Mouse (Mus musculus): ENCODE results near the gene Cinp. TPM values are rescaled to one million over a fixed set of nuclear protein-coding genes. Genes with fewer than 3 reads are reported as not detected.

The Cinp gene
- polyA plus RNA-seq (2015; fragmentation: Nextera tagmentation; extraction: Ambion mirVana) = 69.0 and 73.4 TPM in 2 replicates

DNA sequence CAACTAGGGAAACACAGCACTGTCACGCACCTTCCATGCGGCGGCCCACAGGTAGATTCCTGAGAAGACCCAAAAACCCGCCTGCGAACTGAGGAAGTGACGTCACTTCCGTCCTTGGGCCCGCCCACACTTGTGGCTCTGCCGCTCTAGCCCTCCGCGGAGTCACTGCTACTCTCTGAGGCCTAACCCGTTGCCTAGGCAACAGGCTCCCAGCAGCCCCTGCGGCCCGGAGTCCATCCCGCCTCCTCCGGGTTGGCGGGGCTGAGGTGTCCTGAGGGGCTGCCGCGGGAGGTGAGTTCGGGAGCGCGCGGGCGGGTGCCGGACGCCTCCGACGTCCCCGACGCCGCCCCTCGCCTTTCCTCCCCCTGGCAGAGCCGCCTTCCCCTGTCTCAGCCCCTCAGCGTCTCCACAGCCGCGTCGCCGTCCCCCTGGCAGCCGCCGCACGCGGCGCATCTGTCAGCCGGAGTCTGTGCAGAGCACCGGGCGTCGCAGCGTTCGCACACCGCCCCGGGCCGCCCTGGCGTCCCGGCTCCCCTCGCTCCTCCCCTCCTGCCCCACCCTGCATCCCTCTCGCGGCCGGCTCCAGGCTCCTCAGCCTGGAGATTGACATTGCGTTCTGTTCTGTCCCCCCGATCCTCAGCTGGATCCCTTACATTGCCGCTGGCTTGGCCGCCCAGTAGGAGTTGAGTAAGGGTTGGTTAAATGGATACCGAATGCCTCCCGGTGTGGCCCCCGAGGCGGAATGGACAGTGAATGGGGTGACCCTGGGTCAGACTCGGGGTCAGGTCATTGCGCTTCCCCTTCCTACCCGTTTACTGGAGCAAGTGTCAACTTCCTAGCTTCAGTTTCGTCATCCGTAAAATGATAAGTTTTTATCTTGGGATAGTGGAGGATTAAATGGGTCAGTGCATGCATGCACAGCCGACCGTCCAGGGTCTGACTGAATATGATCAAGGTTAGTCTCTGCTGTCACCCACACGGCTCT is at the start of gene Cinp, which contains the start of gene Tecpr2:
Cinp (minus strand) TSS at position 110 of the 985 bp plus-strand sequence.
Tecpr2 (plus strand) TSS at position 229 of the 985 bp plus-strand sequence.
- no peaks in the 10 kb centered on the region for H3K27me3 ChIP-seq
- peak within 1 kb of the TSS; percentile 95 for H3K4me2 ChIP-seq (replicated peaks)
- no peaks in the 10 kb centered on the region for H3K36me3 ChIP-seq
- peak within 1 kb of the TSS; percentile 79 for H3K27ac ChIP-seq
- peaks cover 18% of the 10 kb centered on the region for H3K4me1 ChIP-seq
- peak within 1 kb of the TSS; percentile 84 for H3K9ac ChIP-seq
- under 1% methylated on average over 55 of the region's 74 CpGs for WGBS
- ATAC-seq (ENCODE audit: low FRiP score, low read depth) = peak; percentile 99
- no peaks in the 10 kb centered on the region for H3K9me3 ChIP-seq
- H3K4me3 ChIP-seq = peak within 1 kb of the TSS; percentile 82

DNA sequence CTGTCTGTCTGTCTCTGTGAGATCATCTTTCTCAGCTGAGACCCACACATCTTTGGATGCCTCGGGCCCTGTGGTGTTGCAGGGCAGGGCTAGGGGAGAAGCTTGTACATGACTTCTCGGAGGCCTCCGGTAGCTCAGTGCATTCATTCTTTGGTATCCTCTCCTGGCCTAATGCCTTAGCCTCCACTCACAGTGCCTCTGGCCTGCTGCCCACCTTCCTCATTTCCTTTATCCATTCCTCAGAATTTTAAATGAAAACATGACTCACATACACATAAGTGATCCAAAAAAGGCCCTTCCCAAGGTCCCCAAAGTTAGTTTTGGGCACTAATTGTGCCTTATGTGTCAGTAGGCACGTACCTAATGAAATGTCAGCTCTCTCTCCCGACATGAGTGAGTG is 48.6 kb upstream of the Cinp start:
- no peak overlapping the region for H3K4me2 ChIP-seq (replicated peaks)
- no peaks in the 10 kb centered on the region for H3K9me3 ChIP-seq
- 87% methylated on average over 5 of the region's 5 CpGs for WGBS
- H3K27ac ChIP-seq = no peak overlapping the region
- no peak overlapping the region for H3K4me3 ChIP-seq
- no peak for ATAC-seq (ENCODE audit: low FRiP score, low read depth)
- H3K4me1 ChIP-seq = 0 out of 2 replicates have a peak, but pooled peaks cover 4% of the 10 kb centered on the region
- H3K36me3 ChIP-seq = peaks cover 51% of the 10 kb centered on the region
- no peak overlapping the region for H3K9ac ChIP-seq
- H3K27me3 ChIP-seq = no peaks in the 10 kb centered on the region

DNA sequence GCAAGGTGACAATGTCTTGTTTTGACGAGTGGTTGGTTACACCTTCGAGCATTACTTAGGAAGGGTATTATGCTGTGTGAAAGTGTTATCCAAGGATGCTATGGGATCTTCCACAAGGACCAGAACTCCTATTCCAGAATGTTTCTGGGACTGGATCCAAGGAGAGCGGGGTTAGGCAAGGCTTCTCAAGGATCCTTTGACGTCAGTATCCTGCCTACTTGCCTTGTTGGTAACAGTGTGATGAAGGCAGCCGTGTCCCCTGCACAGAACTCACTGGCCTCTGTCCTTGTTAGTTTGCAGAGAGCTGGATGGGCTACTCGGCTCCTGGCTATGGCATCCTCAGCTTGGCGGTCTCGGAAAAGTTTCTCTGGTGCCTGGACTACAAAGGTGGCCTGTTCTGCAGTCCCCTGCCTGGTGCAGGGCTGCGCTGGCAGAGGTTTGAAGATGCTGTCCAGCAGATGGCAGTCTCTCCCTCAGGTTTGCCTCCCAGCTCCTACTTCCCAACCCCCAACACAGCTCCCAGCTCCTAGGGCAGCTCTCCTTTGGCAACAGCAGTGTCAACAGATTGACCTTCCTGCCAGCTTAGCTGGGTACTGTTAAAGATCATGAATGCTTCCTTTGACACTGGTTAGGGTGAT is 47.2 kb upstream of the Cinp start:
- no peak overlapping the region for H3K9ac ChIP-seq
- peaks cover 55% of the 10 kb centered on the region for H3K36me3 ChIP-seq
- WGBS = 55% methylated on average over 9 of the region's 9 CpGs
- no peaks in the 10 kb centered on the region for H3K27me3 ChIP-seq
- peak overlapping the region; percentile 22; the same call in 1 of the 2 replicates for H3K27ac ChIP-seq
- no peaks in the 10 kb centered on the region for H3K9me3 ChIP-seq
- no peak overlapping the region for H3K4me2 ChIP-seq (replicated peaks)
- H3K4me1 ChIP-seq = 0 out of 2 replicates have a peak, but pooled peaks cover 4% of the 10 kb centered on the region
- H3K4me3 ChIP-seq = no peak overlapping the region
- peak; percentile 87 for ATAC-seq (ENCODE audit: low FRiP score, low read depth)

DNA sequence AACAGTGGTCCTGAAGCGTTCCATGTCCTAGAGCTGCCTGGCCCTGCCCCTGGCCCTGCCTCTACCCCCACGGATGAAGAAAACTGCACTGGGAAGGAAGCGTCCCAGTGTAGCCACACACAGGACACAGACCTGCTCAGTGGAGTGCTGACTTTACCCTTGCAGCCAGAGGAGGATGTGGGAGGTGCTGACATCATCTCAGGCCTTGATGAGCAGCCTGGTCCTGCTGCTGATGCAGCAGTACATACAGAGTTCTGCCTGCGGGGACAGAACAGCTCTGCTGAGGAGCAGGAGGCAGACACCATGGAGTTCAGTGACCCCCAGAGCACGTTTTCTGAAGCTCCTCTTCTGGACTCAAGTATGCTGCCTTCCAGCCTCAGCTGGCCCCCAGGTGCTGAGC is 43.9 kb upstream of the Cinp start:
- WGBS = 80% methylated on average over 5 of the region's 5 CpGs
- no peak overlapping the region for H3K4me3 ChIP-seq
- 0 out of 2 replicates have a peak overlapping the region, but pooled peaks have one; percentile 19 for H3K9ac ChIP-seq
- no peak; the same call in 1 of the 2 replicates for ATAC-seq (ENCODE audit: low FRiP score, low read depth)
- no peak overlapping the region for H3K27ac ChIP-seq
- no peaks in the 10 kb centered on the region for H3K27me3 ChIP-seq
- peaks cover 45% of the 10 kb centered on the region for H3K36me3 ChIP-seq
- no peaks in the 10 kb centered on the region for H3K9me3 ChIP-seq
- H3K4me2 ChIP-seq (replicated peaks) = no peak overlapping the region
- H3K4me1 ChIP-seq = 0 out of 2 replicates have a peak, but pooled peaks cover 4% of the 10 kb centered on the region

DNA sequence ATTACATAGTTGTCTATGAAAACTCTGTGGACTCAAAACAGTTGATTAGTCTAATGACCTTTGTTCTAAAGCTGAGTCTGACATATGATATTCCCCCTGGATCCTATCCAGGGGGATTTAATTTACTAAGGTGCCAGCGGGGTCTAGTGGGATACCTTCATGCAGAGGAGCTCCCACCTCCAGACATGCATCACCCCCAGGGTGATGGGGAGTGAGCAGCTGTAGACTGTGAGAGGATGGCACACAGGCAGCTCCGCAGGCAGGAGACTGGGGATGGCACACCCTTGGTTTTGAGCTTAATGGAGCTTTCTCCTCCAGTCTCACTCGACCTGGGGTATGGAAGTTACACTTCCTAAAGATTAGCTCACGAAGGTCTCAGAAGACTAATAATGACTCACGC is 32.6 kb upstream of the Cinp start:
- Histone ChIP-seq H3K9me3 (no peaks in the 10 kb centered on the region), H3K36me3 (peaks cover 34% of the 10 kb centered on the region), H3K4me2 (replicated peaks) (no peak overlapping the region), H3K4me3 (no peak overlapping the region), H3K9ac (no peak overlapping the region), H3K27ac (no peak overlapping the region), H3K4me1 (no peaks in the 10 kb centered on the region), H3K27me3 (no peaks in the 10 kb centered on the region)
- no peak for ATAC-seq (ENCODE audit: low FRiP score, low read depth)
- WGBS = 77% methylated on average over 5 of the region's 5 CpGs

DNA sequence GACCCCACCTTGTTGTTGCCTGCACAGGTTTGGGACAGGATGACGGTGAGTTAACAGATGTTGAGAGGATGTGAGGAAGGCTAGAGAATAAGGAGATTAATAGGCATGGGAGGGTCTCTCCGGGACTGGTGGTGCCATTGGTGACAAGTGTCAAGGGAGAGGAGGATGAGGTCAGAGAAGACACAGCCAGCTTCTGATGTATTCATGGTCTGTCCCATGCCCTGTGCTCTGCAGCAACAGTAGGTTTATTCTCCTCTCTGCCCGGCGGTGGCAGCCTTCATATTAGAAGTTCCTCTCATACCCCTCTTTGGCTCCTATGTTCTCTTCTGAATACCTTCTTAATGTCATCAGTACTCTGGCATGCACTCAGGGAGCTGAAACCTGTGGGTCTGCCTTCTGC is 31.3 kb upstream of the Cinp start:
- no peak for ATAC-seq (ENCODE audit: low FRiP score, low read depth)
- WGBS = 87% methylated on average over 4 of the region's 4 CpGs
- Histone ChIP-seq H3K4me2 (replicated peaks) (no peak overlapping the region), H3K9ac (no peak overlapping the region), H3K4me1 (no peaks in the 10 kb centered on the region), H3K4me3 (no peak overlapping the region), H3K27ac (no peak overlapping the region), H3K9me3 (no peaks in the 10 kb centered on the region), H3K36me3 (peaks cover 37% of the 10 kb centered on the region), H3K27me3 (no peaks in the 10 kb centered on the region)

DNA sequence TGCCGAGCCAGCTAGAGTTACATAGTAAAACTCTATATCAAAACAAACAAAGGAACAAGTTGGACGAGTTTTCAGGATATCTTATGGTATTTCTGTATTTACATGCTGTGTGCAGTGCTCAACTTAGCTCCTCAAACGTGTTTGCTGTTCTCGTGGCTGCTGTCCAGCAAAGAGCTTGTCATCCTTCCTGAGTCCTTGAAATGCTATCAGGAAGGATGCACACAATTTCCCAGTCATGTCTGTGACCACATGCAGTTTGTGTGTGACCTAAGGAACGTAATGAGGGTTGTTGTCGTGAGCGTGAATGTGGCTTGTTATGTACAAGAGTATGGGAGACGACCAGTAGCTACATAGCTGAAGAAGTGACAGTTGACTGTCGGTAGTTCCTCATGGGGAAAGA is 26.8 kb upstream of the Cinp start:
- H3K36me3 ChIP-seq = peaks cover 39% of the 10 kb centered on the region
- no peak overlapping the region for H3K27ac ChIP-seq
- ATAC-seq (ENCODE audit: low FRiP score, low read depth) = no peak
- no peak overlapping the region for H3K4me2 ChIP-seq (replicated peaks)
- H3K4me3 ChIP-seq = no peak overlapping the region
- 87% methylated on average over 9 of the region's 9 CpGs for WGBS
- H3K9ac ChIP-seq = no peak overlapping the region
- no peaks in the 10 kb centered on the region for H3K27me3 ChIP-seq
- no peaks in the 10 kb centered on the region for H3K9me3 ChIP-seq
- no peaks in the 10 kb centered on the region for H3K4me1 ChIP-seq

DNA sequence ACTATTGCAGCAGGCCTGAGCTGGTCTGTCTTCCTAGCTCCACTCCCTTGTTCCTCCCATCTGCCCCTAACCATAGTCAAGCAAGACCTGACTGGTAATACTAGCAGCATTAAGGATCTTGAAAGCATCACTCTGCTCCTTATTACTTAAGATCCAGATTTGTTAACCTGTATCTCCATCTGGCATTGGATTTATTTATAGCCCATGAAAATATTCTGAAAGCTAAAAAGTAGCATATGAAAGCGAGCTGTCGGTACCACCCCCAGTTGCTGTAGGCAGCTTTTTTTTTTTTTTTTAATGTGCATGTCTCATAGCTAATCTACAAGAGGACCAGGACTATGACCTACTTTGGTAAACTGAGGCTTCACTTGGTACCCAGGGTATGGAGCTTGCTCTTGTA is 21.0 kb upstream of the Cinp start:
- no peak overlapping the region for H3K9ac ChIP-seq
- no peak overlapping the region for H3K27ac ChIP-seq
- H3K4me2 ChIP-seq (replicated peaks) = no peak overlapping the region
- 89% methylated on average over 2 of the region's 2 CpGs for WGBS
- peaks cover 11% of the 10 kb centered on the region for H3K4me1 ChIP-seq
- H3K36me3 ChIP-seq = peaks cover 9% of the 10 kb centered on the region
- H3K27me3 ChIP-seq = no peaks in the 10 kb centered on the region
- H3K4me3 ChIP-seq = no peak overlapping the region
- no peak for ATAC-seq (ENCODE audit: low FRiP score, low read depth)
- no peaks in the 10 kb centered on the region for H3K9me3 ChIP-seq

DNA sequence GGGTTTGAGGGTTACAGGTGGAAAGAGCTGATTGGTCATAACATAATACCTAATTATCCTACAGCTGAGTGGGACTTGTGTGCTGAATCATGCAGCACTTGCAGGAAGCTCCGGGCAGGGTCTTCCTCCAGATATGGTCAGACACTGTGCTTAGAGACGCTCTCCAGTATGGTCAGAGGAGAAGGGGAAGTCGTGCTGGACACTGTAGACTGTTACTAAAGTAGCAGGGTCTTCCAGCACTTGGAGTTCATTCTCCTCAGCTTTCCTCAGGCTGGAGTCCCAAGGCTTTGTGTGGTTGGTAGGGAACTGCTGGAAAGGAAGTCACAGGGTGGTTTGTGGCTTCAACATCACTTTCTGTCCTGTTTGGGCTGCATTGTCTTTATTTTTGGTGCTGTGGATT is 18.9 kb upstream of the Cinp start:
- Histone ChIP-seq H3K4me1 (peaks cover 11% of the 10 kb centered on the region), H3K4me2 (replicated peaks) (no peak overlapping the region), H3K27me3 (no peaks in the 10 kb centered on the region), H3K9ac (no peak overlapping the region), H3K27ac (0 out of 2 replicates have a peak overlapping the region, but pooled peaks have one; percentile 4), H3K4me3 (no peak overlapping the region), H3K9me3 (no peaks in the 10 kb centered on the region), H3K36me3 (peaks cover 6% of the 10 kb centered on the region; the same call in 1 of the 2 replicates)
- WGBS = 78% methylated on average over 3 of the region's 3 CpGs
- no peak for ATAC-seq (ENCODE audit: low FRiP score, low read depth)

DNA sequence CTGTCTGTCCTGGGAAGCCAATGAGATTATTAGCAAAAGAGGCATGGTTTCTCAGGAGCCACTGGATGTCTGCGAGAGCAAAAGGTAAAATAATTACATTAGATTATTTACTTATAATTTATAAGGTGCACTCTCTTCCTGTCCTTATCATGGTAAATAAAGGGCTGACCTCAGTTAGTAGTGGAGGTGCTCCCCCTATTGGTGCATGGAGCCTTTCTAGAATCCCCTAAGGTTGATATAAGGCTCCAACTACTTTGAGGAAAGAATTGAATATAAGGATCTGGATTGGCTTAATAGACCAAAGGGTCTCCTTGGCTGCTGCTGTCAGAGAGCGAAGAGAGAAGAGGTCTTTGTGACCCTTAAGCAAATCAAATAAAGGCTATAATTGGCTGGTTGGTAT is 14.6 kb upstream of the Cinp start:
- 92% methylated on average over 2 of the region's 2 CpGs for WGBS

DNA sequence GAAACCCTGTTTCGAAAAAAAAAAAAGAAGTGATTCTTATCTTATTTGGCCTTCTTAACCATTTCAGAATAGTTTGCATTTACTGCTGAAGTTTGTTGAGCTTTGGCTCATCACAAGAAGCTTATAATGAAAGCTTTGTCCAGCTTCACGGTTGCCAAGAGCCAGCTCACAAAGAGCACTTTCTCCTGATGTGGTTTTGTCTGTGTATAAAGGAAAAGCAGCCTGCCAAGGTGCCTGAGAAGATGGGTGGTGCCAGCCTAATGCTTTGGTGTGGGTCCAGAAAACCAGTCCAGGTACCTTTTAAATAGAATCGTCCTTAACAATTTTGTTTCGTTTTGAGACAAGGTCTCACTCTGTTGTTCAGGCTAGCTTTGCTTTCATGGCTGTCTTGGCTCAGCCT is 13.2 kb upstream of the Cinp start:
- Histone ChIP-seq H3K9ac (no peak overlapping the region), H3K27me3 (no peaks in the 10 kb centered on the region), H3K4me3 (no peak overlapping the region), H3K9me3 (no peaks in the 10 kb centered on the region), H3K27ac (no peak overlapping the region), H3K4me2 (replicated peaks) (no peak overlapping the region), H3K36me3 (peaks cover 5% of the 10 kb centered on the region; the same call in 1 of the 2 replicates), H3K4me1 (no peaks in the 10 kb centered on the region)
- 83% methylated on average over 4 of the region's 4 CpGs for WGBS
- no peak for ATAC-seq (ENCODE audit: low FRiP score, low read depth)

More for the DNA sequence above, 14.6 kb upstream of the Cinp start:
- no peak overlapping the region for H3K9ac ChIP-seq
- ATAC-seq (ENCODE audit: low FRiP score, low read depth) = no peak
- peaks cover 11% of the 10 kb centered on the region for H3K4me1 ChIP-seq
- no peak overlapping the region for H3K4me3 ChIP-seq
- no peaks in the 10 kb centered on the region for H3K27me3 ChIP-seq
- no peak overlapping the region for H3K27ac ChIP-seq
- no peaks in the 10 kb centered on the region for H3K9me3 ChIP-seq
- H3K4me2 ChIP-seq (replicated peaks) = no peak overlapping the region
- 0 out of 2 replicates have a peak, but pooled peaks cover 3% of the 10 kb centered on the region for H3K36me3 ChIP-seq

DNA sequence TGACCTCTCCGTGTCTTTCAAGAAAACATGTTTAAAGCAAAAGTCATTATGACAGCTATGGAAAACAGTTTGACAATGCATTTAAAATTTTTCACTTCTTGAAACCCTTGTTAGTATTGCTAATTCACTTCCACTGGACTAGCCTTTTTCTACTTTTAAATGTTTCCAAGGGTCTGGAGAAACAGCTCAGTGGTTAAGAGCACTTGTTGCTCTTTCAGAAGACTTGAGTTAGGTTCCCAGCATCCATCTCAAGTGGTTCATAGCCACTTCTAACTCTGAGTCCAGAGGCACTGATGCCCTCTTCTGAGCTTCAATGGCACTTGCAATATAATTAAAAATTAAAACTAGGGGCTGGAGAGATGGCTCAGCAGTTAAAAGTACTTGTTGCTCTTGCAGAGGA is 2.9 kb upstream of the Cinp start:
- Histone ChIP-seq H3K27me3 (no peaks in the 10 kb centered on the region), H3K4me3 (no peak overlapping the region), H3K4me1 (peaks cover 18% of the 10 kb centered on the region), H3K36me3 (0 out of 2 replicates have a peak, but pooled peaks cover 2% of the 10 kb centered on the region), H3K9ac (no peak overlapping the region), H3K27ac (no peak overlapping the region), H3K9me3 (no peaks in the 10 kb centered on the region), H3K4me2 (replicated peaks) (no peak overlapping the region)
- no peak for ATAC-seq (ENCODE audit: low FRiP score, low read depth)
- WGBS = 83% methylated on average over 1 of the region's 1 CpGs

Data from limb, embryonic 13.5 days (tissue).